Mouse (Mus musculus) pancreas, adult 10 weeks (tissue): ENCODE data around the gene Krt16. TPM values are rescaled to one million over a fixed set of nuclear protein-coding genes. Genes with fewer than 3 reads are reported as not detected.

Source experiments
- polyA plus RNA-seq: library from polyadenylated mRNA; stranded (reverse); fragments of 350-450 nt; fragmentation: Illumina TruSeq; extraction: RNeasy Lipid Tissue Mini Kit (QIAGEN cat#74804); gene quantifications from one replicate; pipeline ENCODE4 v1.2.3, GENCODE M21; 2015; ENCODE audit warnings: low read depth, low replicate concordance; ENCODE audit not compliant: insufficient read depth

Krt16 gene
- not detected for polyA plus RNA-seq

DNA sequence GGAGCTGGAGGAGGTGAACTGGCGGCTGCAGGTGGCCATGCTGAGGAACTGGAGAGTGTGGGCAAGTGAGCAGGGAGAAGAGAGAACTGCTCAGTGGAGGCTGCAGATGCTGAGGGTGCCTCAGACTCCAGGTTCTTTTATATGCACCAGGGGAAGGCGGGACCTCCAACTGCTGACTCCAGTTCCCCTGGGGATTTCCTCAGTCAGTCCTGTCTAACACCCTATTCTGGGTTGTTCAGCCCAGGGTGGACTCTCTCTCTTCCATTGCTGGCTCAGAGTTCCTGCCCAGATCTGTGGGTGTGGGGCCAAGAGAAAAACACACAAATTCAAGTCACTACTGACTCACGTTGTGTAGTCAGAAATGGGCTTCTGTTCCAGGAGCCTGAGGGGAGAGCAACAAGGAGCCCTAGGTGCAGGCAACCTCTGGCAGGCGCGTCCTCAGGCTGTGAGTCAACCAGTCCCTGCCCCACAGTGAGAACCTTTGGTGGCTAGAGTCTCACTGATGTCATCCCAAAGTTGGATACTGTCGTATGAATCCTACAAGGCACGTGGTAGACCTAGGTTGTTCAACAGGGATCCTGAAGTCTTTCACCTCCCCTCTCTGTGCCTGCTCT is at the start of gene Krt16:
Krt16 (minus strand) TSS at position 51 of the 614 bp plus-strand sequence.

DNA sequence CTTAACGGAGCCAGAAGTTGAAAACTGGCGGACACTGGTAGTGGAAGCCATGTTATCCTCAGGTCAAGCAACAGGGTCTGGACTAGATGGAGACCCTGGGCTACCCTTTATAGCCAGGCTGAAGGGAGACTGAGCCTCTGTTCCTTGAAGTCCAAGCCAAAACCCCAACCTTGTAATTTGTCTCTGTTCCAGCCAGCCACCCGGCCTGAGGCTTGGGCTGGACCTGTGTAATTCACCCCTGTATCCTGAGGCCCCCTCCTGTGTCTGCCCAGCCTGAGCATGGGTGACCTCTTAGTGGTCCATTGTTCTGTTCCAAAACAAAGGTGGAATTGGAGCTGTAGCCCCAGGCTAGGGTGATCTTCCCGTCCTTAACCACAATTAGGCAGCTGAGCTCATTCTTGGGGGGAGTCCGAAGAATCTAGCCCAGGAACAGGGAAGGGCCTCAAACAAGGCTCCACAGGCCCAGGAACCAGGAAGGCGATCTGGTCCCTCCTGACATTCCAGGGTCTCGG is 21.2 kb upstream of the Krt16 start, which contains the start of gene Krt42:
Krt42 (minus strand) TSS at position 51 of the 512 bp plus-strand sequence.

GRCm38 (mm10) chr11:100260514-100261234 is 12.0 kb upstream of the Krt16 start, which contains the start of gene Krt17:
Krt17 (minus strand) TSS chr11:100261029.

GRCm38 (mm10) chr11:100207498-100207897 is 41.2 kb downstream of the Krt16 start, which contains the start of gene Krt14:
Krt14 (minus strand) TSS chr11:100207548.

Other genes starting within 250 kb of the Krt16 start
- gene Krt33a, start 232.7 kb downstream of the Krt16 start, polyA plus RNA-seq = not detected
- not detected for gene Krt33b, start 219.0 kb downstream of the Krt16 start, polyA plus RNA-seq
- gene Krt34, start 207.3 kb downstream of the Krt16 start, polyA plus RNA-seq = not detected
- not detected for gene Krt31, start 198.4 kb downstream of the Krt16 start, polyA plus RNA-seq
- gene Krt32, start 160.7 kb downstream of the Krt16 start, polyA plus RNA-seq = not detected
- gene Krt35, start 152.7 kb downstream of the Krt16 start, polyA plus RNA-seq = not detected
- not detected for gene Krt36, start 143.3 kb downstream of the Krt16 start, polyA plus RNA-seq
- not detected for gene Krt13, start 127.3 kb downstream of the Krt16 start, polyA plus RNA-seq
- gene Krt15, start 113.0 kb downstream of the Krt16 start, polyA plus RNA-seq = not detected
- gene Krt19, start 100.2 kb downstream of the Krt16 start, polyA plus RNA-seq = 42.4 TPM
- gene Krt9, start 55.7 kb downstream of the Krt16 start, polyA plus RNA-seq = not detected
- 1.7 TPM for gene Krt14, start 41.4 kb downstream of the Krt16 start, polyA plus RNA-seq
- gene Krt17, start 12.1 kb upstream of the Krt16 start, polyA plus RNA-seq = not detected
- gene Krt42, start 21.0 kb upstream of the Krt16 start, polyA plus RNA-seq = not detected
- 260 TPM for gene Eif1, start 71.0 kb upstream of the Krt16 start, polyA plus RNA-seq
- gene Gast, start 85.5 kb upstream of the Krt16 start, polyA plus RNA-seq = not detected
- gene Hap1, start 107.2 kb upstream of the Krt16 start, polyA plus RNA-seq = 10.5 TPM
- gene Jup, start 148.9 kb upstream of the Krt16 start, polyA plus RNA-seq = 26.4 TPM
- gene P3h4, start 165.9 kb upstream of the Krt16 start, polyA plus RNA-seq = 14.3 TPM
- 7.2 TPM for gene Fkbp10, start 166.8 kb upstream of the Krt16 start, polyA plus RNA-seq
- 17.9 TPM for gene Nt5c3b, start 192.9 kb upstream of the Krt16 start, polyA plus RNA-seq
- gene Klhl10, start 193.0 kb upstream of the Krt16 start, polyA plus RNA-seq = not detected
- 2.5 TPM for gene Klhl11, start 223.8 kb upstream of the Krt16 start, polyA plus RNA-seq